Mouse (Mus musculus) heart, embryonic 11.5 days (tissue): ENCODE measurements around the gene Rad50. TPM values are rescaled to one million over a fixed set of nuclear protein-coding genes. Genes with fewer than 3 reads are reported as not detected.

ENCODE experiments used
- ATAC-seq: fragments of 200-750 bp; cut with Nextera tagmentation; replicated peaks from 2 replicates; pipeline ENCODE4 v1.8.0; 2017; ENCODE audit warnings: moderate library complexity; ENCODE audit not compliant: insufficient number of reproducible peaks, low FRiP score, low TSS enrichment
- H3K27ac ChIP-seq: fragments of 300-500 bp; sonication (generic); 2 replicates; pipeline ENCODE4 v1.5.1; 2014; ENCODE audit warnings: mild to moderate bottlenecking, low read depth, low read length
- H3K27me3 ChIP-seq: fragments of 300-500 bp; sonication (generic); 2 replicates; pipeline ENCODE4 v1.6.1; 2014; ENCODE audit warnings: mild to moderate bottlenecking, low read length, mixed read lengths; ENCODE audit not compliant: control insufficient read depth, insufficient read depth
- H3K36me3 ChIP-seq: fragments of 300-500 bp; sonication (generic); 2 replicates; pipeline ENCODE4 v1.6.1; 2014; ENCODE audit warnings: mild to moderate bottlenecking, low read length, moderate library complexity, mixed read lengths; ENCODE audit not compliant: control insufficient read depth, insufficient read depth
- H3K4me1 ChIP-seq: fragments of 300-500 bp; sonication (generic); 2 replicates; pipeline ENCODE4 v1.6.1; 2014; ENCODE audit warnings: low read length; ENCODE audit not compliant: control insufficient read depth, insufficient read depth
- H3K4me2 ChIP-seq: fragments of 300-500 bp; sonication (generic); 2 replicates; pipeline ENCODE4 v1.6.1; 2014; ENCODE audit warnings: mild to moderate bottlenecking, moderate library complexity
- H3K4me3 ChIP-seq: fragments of 300-500 bp; sonication (generic); 2 replicates; pipeline ENCODE4 v1.5.1; 2014; ENCODE audit warnings: low read depth, low read length
- H3K9ac ChIP-seq: fragments of 300-500 bp; sonication (generic); 2 replicates; pipeline ENCODE4 v1.6.1; 2014; ENCODE audit warnings: mild to moderate bottlenecking, low read depth, low read length, moderate library complexity
- H3K9me3 ChIP-seq: fragments of 300-500 bp; sonication (generic); replicated peaks from 2 replicates; pipeline ENCODE4 v1.6.1; 2016; ENCODE audit warnings: low read length; ENCODE audit not compliant: control insufficient read depth
- WGBS: fragments of 180-500 bp; shearing (Covaris S2); extraction: QIAGEN DNeasy Blood & Tissue Kit; methylation state at CpG from one replicate; pipeline ENCODE4 v1.1.7; 2014; ENCODE audit not compliant: insufficient replicate concordance; 5-methylcytosine and 5-hydroxymethylcytosine counted together
- polyA plus RNA-seq: library from polyadenylated mRNA; unstranded; fragments of >200 nt; fragmentation: Nextera tagmentation; extraction: Ambion mirVana; gene quantifications from 2 replicates; pipeline ENCODE4 v1.2.1, GENCODE M21; 2014

Rad50 gene
- polyA plus RNA-seq, 1 experiment from 2014 or later = 22.4 TPM

GRCm38 (mm10) chr11:53615172-53615571 is 91.9 kb downstream of the Rad50 start:
- WGBS = 66% methylated on average over 6 of the region's 6 CpGs
- Histone ChIP-seq H3K9me3 (no peaks in the 10 kb centered on the region), H3K9ac (no peak overlapping the region)

GRCm38 (mm10) chr11:53609672-53610071 is 97.4 kb downstream of the Rad50 start:
- Histone ChIP-seq H3K27ac (no peak overlapping the region), H3K4me1 (0 out of 2 replicates have a peak, but pooled peaks cover 7% of the 10 kb centered on the region), H3K4me3 (no peak overlapping the region), H3K4me2 (no peak overlapping the region), H3K27me3 (no peaks in the 10 kb centered on the region), H3K9ac (no peak overlapping the region), H3K36me3 (no peaks in the 10 kb centered on the region), H3K9me3 (no peaks in the 10 kb centered on the region)
- no peak for ATAC-seq
- WGBS = 73% methylated on average over 3 of the region's 3 CpGs

More at GRCm38 (mm10) chr11:53615172-53615571, 91.9 kb downstream of the Rad50 start:
- Histone ChIP-seq H3K4me2 (no peak overlapping the region), H3K4me1 (no peaks in the 10 kb centered on the region), H3K4me3 (no peak overlapping the region), H3K27ac (no peak overlapping the region), H3K36me3 (no peaks in the 10 kb centered on the region), H3K27me3 (no peaks in the 10 kb centered on the region)
- ATAC-seq = no peak

GRCm38 (mm10) chr11:53609231-53609630 is 97.9 kb downstream of the Rad50 start:
- H3K27me3 ChIP-seq = no peaks in the 10 kb centered on the region
- H3K9me3 ChIP-seq = no peaks in the 10 kb centered on the region
- H3K36me3 ChIP-seq = no peaks in the 10 kb centered on the region
- no peak overlapping the region for H3K4me3 ChIP-seq
- no peak for ATAC-seq
- no peak overlapping the region for H3K9ac ChIP-seq
- H3K4me1 ChIP-seq = 0 out of 2 replicates have a peak, but pooled peaks cover 7% of the 10 kb centered on the region
- no peak overlapping the region for H3K4me2 ChIP-seq
- 79% methylated on average over 6 of the region's 6 CpGs for WGBS
- no peak overlapping the region for H3K27ac ChIP-seq

DNA sequence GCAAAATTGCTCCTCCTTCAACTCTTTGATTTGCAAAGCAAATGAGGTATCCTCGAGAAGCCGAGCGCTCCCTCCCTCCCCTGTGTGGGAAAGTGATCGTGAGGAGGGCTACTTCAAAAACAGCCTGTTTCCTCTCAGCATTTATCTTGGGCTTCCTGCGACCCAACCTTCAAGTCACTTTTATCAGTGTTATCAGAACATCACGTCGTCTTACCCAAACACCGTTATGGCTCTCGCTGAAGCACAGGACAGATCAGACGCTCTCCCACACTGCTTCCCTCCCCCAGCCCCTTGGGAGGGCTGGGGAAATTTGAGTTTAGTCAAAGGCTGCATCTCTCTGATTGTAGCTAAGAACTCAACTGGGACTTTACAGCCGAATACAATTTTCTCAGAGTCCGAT is 101.5 kb downstream of the Rad50 start:
- Histone ChIP-seq H3K4me1 (0 out of 2 replicates have a peak, but pooled peaks cover 7% of the 10 kb centered on the region), H3K4me3 (no peak overlapping the region), H3K36me3 (no peaks in the 10 kb centered on the region), H3K27ac (no peak overlapping the region), H3K9ac (no peak overlapping the region), H3K4me2 (peak overlapping the region; percentile 49), H3K9me3 (no peaks in the 10 kb centered on the region), H3K27me3 (no peaks in the 10 kb centered on the region)
- ATAC-seq = no peak
- WGBS = 4% methylated on average over 12 of the region's 12 CpGs

GRCm38 (mm10) chr11:53604983-53605382 is 102.1 kb downstream of the Rad50 start:
- H3K9me3 ChIP-seq = no peaks in the 10 kb centered on the region
- 0 out of 2 replicates have a peak, but pooled peaks cover 7% of the 10 kb centered on the region for H3K4me1 ChIP-seq
- H3K4me3 ChIP-seq = no peak overlapping the region
- WGBS = 78% methylated on average over 3 of the region's 3 CpGs
- no peak overlapping the region for H3K27ac ChIP-seq
- no peak overlapping the region for H3K9ac ChIP-seq
- ATAC-seq = no peak
- H3K4me2 ChIP-seq = no peak overlapping the region; the same call in 1 of the 2 replicates
- no peaks in the 10 kb centered on the region for H3K36me3 ChIP-seq
- no peaks in the 10 kb centered on the region for H3K27me3 ChIP-seq

Other genes starting within 250 kb of the Rad50 start
- gene Gm9837, start 236.8 kb downstream of the Rad50 start, polyA plus RNA-seq = not detected in 2 replicates
- 0.29 TPM in 1 of 2 replicates, not detected in the other for gene Gm9945, start 227.2 kb downstream of the Rad50 start, polyA plus RNA-seq
- 0.41 and 0.73 TPM in 2 replicates for gene Sowaha, start 227.0 kb downstream of the Rad50 start, polyA plus RNA-seq
- 18.8 and 21.4 TPM in 2 replicates for gene Sept8, start 188.1 kb downstream of the Rad50 start, polyA plus RNA-seq
- gene Kif3a, start 139.9 kb downstream of the Rad50 start, polyA plus RNA-seq = 31.9 and 38.6 TPM in 2 replicates
- 0.86 and 1.8 TPM in 2 replicates for gene Il4, start 88.7 kb downstream of the Rad50 start, polyA plus RNA-seq
- gene Il13, start 72.6 kb downstream of the Rad50 start, polyA plus RNA-seq = not detected in 2 replicates
- gene Il5, start 13.5 kb upstream of the Rad50 start, polyA plus RNA-seq = not detected in 2 replicates
- 8.5 and 8.8 TPM in 2 replicates for gene Irf1, start 62.7 kb upstream of the Rad50 start, polyA plus RNA-seq
- gene Gm17334, start 65.9 kb upstream of the Rad50 start, polyA plus RNA-seq = 0.24 TPM in 1 of 2 replicates, not detected in the other
- 0.63 TPM in 1 of 2 replicates, not detected in the other for gene Gm12216, start 151.9 kb upstream of the Rad50 start, polyA plus RNA-seq
- 8.1 and 9.2 TPM in 2 replicates for gene Slc22a5, start 184.3 kb upstream of the Rad50 start, polyA plus RNA-seq